Mouse (Mus musculus) liver, embryonic 13.5 days (tissue): ENCODE measurements around the gene Polrmt. TPM values are rescaled to one million over a fixed set of nuclear protein-coding genes. Genes with fewer than 3 reads are reported as not detected.

ENCODE experiments used
- ATAC-seq: fragments of 200-750 bp; cut with Nextera tagmentation; 2 replicates; pipeline ENCODE4 v1.8.0; 2017; ENCODE audit warnings: low read depth, mild to moderate bottlenecking, moderate number of reproducible peaks, moderate library complexity
- DNase-seq: peaks from one replicate; pipeline ENCODE4 v3.0.0; 2022
- H3K27ac ChIP-seq: fragments of 300-500 bp; sonication (generic); 2 replicates; pipeline ENCODE4 v1.5.1; 2015; ENCODE audit warnings: moderate library complexity, mild to moderate bottlenecking, inconsistent platforms
- H3K27me3 ChIP-seq: fragments of 300-500 bp; sonication (generic); 2 replicates; pipeline ENCODE4 v1.6.1; 2015; ENCODE audit warnings: mild to moderate bottlenecking, inconsistent platforms
- H3K36me3 ChIP-seq: fragments of 300-500 bp; sonication (generic); 2 replicates; pipeline ENCODE4 v1.6.1; 2015; ENCODE audit warnings: mild to moderate bottlenecking, inconsistent platforms
- H3K4me1 ChIP-seq: fragments of 300-500 bp; sonication (generic); replicated peaks from 2 replicates; pipeline ENCODE4 v1.6.1; 2015; ENCODE audit warnings: inconsistent platforms
- H3K4me2 ChIP-seq: fragments of 300-500 bp; sonication (generic); 2 replicates; pipeline ENCODE4 v1.6.1; 2015; ENCODE audit warnings: inconsistent platforms, mild to moderate bottlenecking, moderate library complexity
- H3K4me3 ChIP-seq: fragments of 300-500 bp; sonication (generic); replicated peaks from 2 replicates; pipeline ENCODE4 v1.5.1; 2015; ENCODE audit warnings: mild to moderate bottlenecking, inconsistent platforms
- H3K9ac ChIP-seq: fragments of 300-500 bp; sonication (generic); 2 replicates; pipeline ENCODE4 v1.6.1; 2015; ENCODE audit warnings: mild to moderate bottlenecking, inconsistent platforms
- H3K9me3 ChIP-seq: fragments of 300-500 bp; sonication (generic); replicated peaks from 2 replicates; pipeline ENCODE4 v1.6.1; 2016; ENCODE audit warnings: inconsistent platforms
- WGBS: fragments of 180-500 bp; shearing (Covaris S2); methylation state at CpG from one replicate; pipeline ENCODE4 v1.1.7; 2015; ENCODE audit not compliant: insufficient replicate concordance; 5-methylcytosine and 5-hydroxymethylcytosine counted together
- polyA plus RNA-seq: library from polyadenylated mRNA; unstranded; fragments of >200 nt; fragmentation: Nextera tagmentation; extraction: Ambion mirVana; gene quantifications from 2 replicates; pipeline ENCODE4 v1.2.1, GENCODE M21; 2015

The Polrmt gene
- polyA plus RNA-seq, 1 experiment from 2014 or later = 20.8 TPM

GRCm38 (mm10) chr10:79721089-79721488, 25.3 kb downstream of the Polrmt start:
- Histone ChIP-seq H3K36me3 (no peaks in the 10 kb centered on the region), H3K4me1 (peaks cover 18% of the 10 kb centered on the region), H3K4me3 (no peak overlapping the region), H3K27me3 (peaks cover 78% of the 10 kb centered on the region), H3K27ac (no peak overlapping the region), H3K4me2 (no peak overlapping the region), H3K9me3 (no peaks in the 10 kb centered on the region), H3K9ac (no peak overlapping the region)
- ATAC-seq (no peak), DNase-seq (no peak)
- 44% methylated on average over 5 of the region's 5 CpGs for WGBS

- Histone ChIP-seq H3K4me1 (peaks cover 30% of the 10 kb centered on the region), H3K9ac (no peak overlapping the region), H3K4me3 (peak overlapping the region; percentile 65; the same call in 1 of the 2 replicates), H3K27ac (no peak overlapping the region), H3K36me3 (no peaks in the 10 kb centered on the region), H3K4me2 (peak overlapping the region; percentile 85), H3K9me3 (no peaks in the 10 kb centered on the region), H3K27me3 (peaks cover 90% of the 10 kb centered on the region)
- DNase-seq = peak; percentile 61
- ATAC-seq = no peak
- WGBS = 5% methylated on average over 43 of the region's 43 CpGs
Measured at GRCm38 (mm10) chr10:79717640-79718357, 28.6 kb downstream of the Polrmt start.

DNA sequence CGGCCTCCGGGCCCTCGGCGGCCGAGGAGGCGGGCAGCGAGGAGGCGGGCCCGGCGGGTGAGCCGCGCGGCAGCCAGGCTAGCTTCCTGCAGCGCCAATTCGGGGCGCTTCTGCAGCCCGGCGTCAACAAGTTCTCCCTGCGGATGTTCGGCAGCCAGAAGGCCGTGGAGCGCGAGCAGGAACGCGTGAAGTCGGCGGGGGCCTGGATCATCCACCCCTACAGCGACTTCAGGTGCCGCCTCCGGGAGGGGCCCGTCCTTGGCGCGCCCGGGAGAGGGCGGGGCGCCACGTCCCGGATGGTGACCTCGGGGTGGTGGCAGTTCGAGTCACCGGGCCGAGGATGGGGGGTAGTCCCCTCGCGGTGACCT, 29.4 kb downstream of the Polrmt start:
- peaks cover 81% of the 10 kb centered on the region for H3K27me3 ChIP-seq
- H3K4me3 ChIP-seq = peak overlapping the region; percentile 65
- DNase-seq (no peak), ATAC-seq (no peak)
- H3K9ac ChIP-seq = peak overlapping the region; percentile 52
- no peak overlapping the region for H3K27ac ChIP-seq
- peaks cover 38% of the 10 kb centered on the region for H3K4me1 ChIP-seq
- peak overlapping the region; percentile 85 for H3K4me2 ChIP-seq
- WGBS = 1% methylated on average over 43 of the region's 44 CpGs
- peaks cover 3% of the 10 kb centered on the region for H3K36me3 ChIP-seq
- no peaks in the 10 kb centered on the region for H3K9me3 ChIP-seq

- WGBS = 2% methylated on average over 68 of the region's 91 CpGs
- H3K4me2 ChIP-seq = peak within 1 kb of the TSS; percentile 85
- H3K4me1 ChIP-seq = peaks cover 44% of the 10 kb centered on the region
- H3K9me3 ChIP-seq = no peaks in the 10 kb centered on the region
- DNase-seq = no peak
- H3K4me3 ChIP-seq = peak within 1 kb of the TSS; percentile 65
- H3K27me3 ChIP-seq = peaks cover 78% of the 10 kb centered on the region
- peak within 1 kb of the TSS; percentile 52 for H3K9ac ChIP-seq
- H3K36me3 ChIP-seq = peaks cover 9% of the 10 kb centered on the region
- no peak for ATAC-seq
- H3K27ac ChIP-seq = no peak within 1 kb of the TSS
Measured at GRCm38 (mm10) chr10:79716254-79716987, 30.0 kb downstream of the Polrmt start, which contains the start of gene Hcn2. Gene Hcn2 (plus strand): TSS chr10:79716634.

DNA sequence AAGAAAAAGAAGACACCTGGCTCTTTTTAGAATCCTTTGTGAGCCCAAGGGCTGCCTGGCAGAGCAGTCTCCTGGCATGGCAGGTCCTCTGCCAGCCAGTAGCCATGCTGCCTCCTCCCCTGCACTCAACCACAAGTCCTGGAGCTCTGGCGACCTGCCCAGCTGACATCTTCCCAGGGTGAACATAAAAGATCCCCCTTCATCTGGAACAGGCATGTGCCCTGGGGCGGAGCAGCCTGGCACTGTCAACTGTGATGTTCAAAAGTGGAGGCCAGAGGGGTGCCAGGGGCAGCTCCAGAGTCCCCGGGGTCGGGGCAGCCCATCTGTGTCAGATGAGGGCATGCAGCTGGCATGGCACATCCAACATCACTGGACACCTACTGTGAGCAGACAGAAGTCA, 31.4 kb downstream of the Polrmt start:
- Histone ChIP-seq H3K27ac (no peak overlapping the region), H3K9me3 (no peaks in the 10 kb centered on the region), H3K27me3 (peaks cover 64% of the 10 kb centered on the region), H3K9ac (no peak overlapping the region), H3K36me3 (peaks cover 23% of the 10 kb centered on the region), H3K4me2 (no peak overlapping the region), H3K4me3 (no peak overlapping the region), H3K4me1 (peaks cover 58% of the 10 kb centered on the region)
- DNase-seq (no peak), ATAC-seq (no peak)
- WGBS = 40% methylated on average over 4 of the region's 4 CpGs

DNA sequence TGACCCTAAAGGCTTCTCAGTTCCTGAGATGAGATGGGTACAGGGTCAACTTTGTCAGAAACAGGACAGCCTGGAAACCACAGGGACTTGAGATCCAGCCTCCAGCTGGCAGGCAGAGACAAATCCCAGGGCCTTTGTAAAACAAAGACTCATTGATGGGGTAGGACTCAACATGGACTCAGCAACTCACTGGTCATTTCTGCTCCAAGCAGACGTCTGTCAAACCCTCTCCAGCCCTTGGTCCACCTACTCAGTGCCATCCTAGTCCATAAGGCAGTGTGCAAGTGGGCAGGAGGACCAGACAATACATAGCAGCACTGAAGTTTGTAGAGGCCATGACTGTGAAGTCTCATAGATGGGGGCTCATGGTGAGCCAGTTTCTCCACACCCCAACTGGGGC, 33.2 kb downstream of the Polrmt start:
- peak overlapping the region; percentile 62 for H3K9ac ChIP-seq
- ATAC-seq = no peak

GRCm38 (mm10) chr10:79712499-79713126, 33.8 kb downstream of the Polrmt start:
- H3K4me3 ChIP-seq = 0 out of 2 replicates have a peak overlapping the region, but pooled peaks have one; percentile 4
- peaks cover 40% of the 10 kb centered on the region for H3K27me3 ChIP-seq
- peaks cover 79% of the 10 kb centered on the region for H3K4me1 ChIP-seq
- H3K36me3 ChIP-seq = peaks cover 47% of the 10 kb centered on the region
- H3K9me3 ChIP-seq = no peaks in the 10 kb centered on the region
- ATAC-seq = peak; percentile 93
- DNase-seq = peak; percentile 90
- peak overlapping the region; percentile 62 for H3K9ac ChIP-seq
- WGBS = 15% methylated on average over 4 of the region's 6 CpGs
- peak overlapping the region; percentile 55 for H3K4me2 ChIP-seq
- peak overlapping the region; percentile 93 for H3K27ac ChIP-seq

More for the DNA sequence above, 33.2 kb downstream of the Polrmt start:
- H3K4me2 ChIP-seq = peak overlapping the region; percentile 55
- 43% methylated on average over 1 of the region's 1 CpGs for WGBS
- H3K27ac ChIP-seq = peak overlapping the region; percentile 93
- 0 out of 2 replicates have a peak overlapping the region, but pooled peaks have one; percentile 4 for H3K4me3 ChIP-seq
- no peaks in the 10 kb centered on the region for H3K9me3 ChIP-seq
- peaks cover 46% of the 10 kb centered on the region for H3K27me3 ChIP-seq
- no peak for DNase-seq
- H3K36me3 ChIP-seq = peaks cover 41% of the 10 kb centered on the region
- H3K4me1 ChIP-seq = peaks cover 76% of the 10 kb centered on the region

DNA sequence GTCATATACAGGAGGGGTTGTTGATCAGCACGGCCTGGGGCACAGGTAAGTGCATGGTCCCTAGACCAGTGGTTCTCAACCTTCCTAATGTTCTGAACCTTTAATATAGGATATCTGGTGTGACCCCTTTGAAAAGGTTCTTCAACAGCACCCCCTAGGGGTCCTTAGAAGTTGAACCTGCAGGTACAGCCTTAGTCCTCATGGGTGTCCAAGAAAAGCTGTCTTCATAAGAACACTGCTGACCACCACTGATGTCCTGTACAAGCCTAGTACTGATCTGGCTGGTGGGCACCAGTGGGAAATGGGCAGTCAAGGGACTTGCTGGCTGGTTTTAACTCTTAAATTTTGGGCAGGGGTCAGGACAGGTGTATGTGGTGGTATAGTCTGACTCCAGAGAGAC, 34.4 kb downstream of the Polrmt start:
- no peaks in the 10 kb centered on the region for H3K9me3 ChIP-seq
- peaks cover 53% of the 10 kb centered on the region for H3K36me3 ChIP-seq
- peak overlapping the region; percentile 55; the same call in 1 of the 2 replicates for H3K4me2 ChIP-seq
- H3K4me3 ChIP-seq = no peak overlapping the region
- WGBS = 74% methylated on average over 1 of the region's 1 CpGs
- peak; percentile 54 for DNase-seq
- peaks cover 34% of the 10 kb centered on the region for H3K27me3 ChIP-seq
- ATAC-seq = peak; percentile 21
- H3K27ac ChIP-seq = peak overlapping the region; percentile 93
- H3K4me1 ChIP-seq = peaks cover 79% of the 10 kb centered on the region
- no peak overlapping the region; the same call in 1 of the 2 replicates for H3K9ac ChIP-seq

- H3K4me3 ChIP-seq = peak overlapping the region; percentile 78
- peak overlapping the region; percentile 98; the same call in 1 of the 2 replicates for H3K27ac ChIP-seq
- peak overlapping the region; percentile 99 for H3K4me2 ChIP-seq
- peaks cover 89% of the 10 kb centered on the region for H3K4me1 ChIP-seq
- peaks cover 7% of the 10 kb centered on the region for H3K27me3 ChIP-seq
- 0 out of 2 replicates have a peak overlapping the region, but pooled peaks have one; percentile 98 for H3K9ac ChIP-seq
- ATAC-seq (no peak), DNase-seq (peak; percentile 40)
- WGBS = 39% methylated on average over 7 of the region's 7 CpGs
- peaks cover 63% of the 10 kb centered on the region for H3K36me3 ChIP-seq
- no peaks in the 10 kb centered on the region for H3K9me3 ChIP-seq
Measured at GRCm38 (mm10) chr10:79709307-79709706, 37.1 kb downstream of the Polrmt start.

DNA sequence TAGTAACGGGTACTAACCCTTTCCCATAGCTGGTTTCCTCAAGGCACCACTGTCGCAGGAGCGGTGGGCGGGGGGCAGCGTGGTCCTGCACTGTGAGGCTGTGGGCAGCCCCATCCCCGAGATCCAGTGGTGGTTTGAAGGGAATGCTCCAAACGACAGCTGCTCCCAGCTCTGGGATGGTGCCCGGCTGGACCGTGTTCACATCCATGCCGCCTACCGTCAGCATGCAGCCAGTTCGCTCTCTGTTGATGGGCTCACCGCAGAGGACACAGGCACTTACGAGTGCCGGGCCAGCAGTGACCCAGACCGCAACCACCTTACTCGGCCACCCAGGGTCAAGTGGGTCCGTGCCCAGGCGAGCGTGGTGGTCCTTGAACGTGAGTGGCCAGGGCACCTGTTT, 37.7 kb downstream of the Polrmt start:
- Histone ChIP-seq H3K4me1 (peaks cover 91% of the 10 kb centered on the region), H3K36me3 (peaks cover 63% of the 10 kb centered on the region), H3K9ac (peak overlapping the region; percentile 98; the same call in 1 of the 2 replicates), H3K4me3 (peak overlapping the region; percentile 78), H3K4me2 (peak overlapping the region; percentile 99), H3K27me3 (peaks cover under 1% of the 10 kb centered on the region; the same call in 1 of the 2 replicates), H3K9me3 (no peaks in the 10 kb centered on the region), H3K27ac (peak overlapping the region; percentile 98)
- WGBS = 89% methylated on average over 21 of the region's 21 CpGs
- ATAC-seq = no peak
- no peak for DNase-seq

- no peak for ATAC-seq
- peak overlapping the region; percentile 99 for H3K4me2 ChIP-seq
Measured at GRCm38 (mm10) chr10:79707759-79708158, 38.6 kb downstream of the Polrmt start.

More at GRCm38 (mm10) chr10:79707759-79708158, 38.6 kb downstream of the Polrmt start:
- no peaks in the 10 kb centered on the region for H3K27me3 ChIP-seq
- peak overlapping the region; percentile 98 for H3K27ac ChIP-seq
- no peak for DNase-seq
- peaks cover 63% of the 10 kb centered on the region for H3K36me3 ChIP-seq
- H3K9ac ChIP-seq = peak overlapping the region; percentile 98
- H3K4me1 ChIP-seq = peaks cover 84% of the 10 kb centered on the region
- H3K9me3 ChIP-seq = no peaks in the 10 kb centered on the region
- WGBS = 61% methylated on average over 4 of the region's 4 CpGs
- H3K4me3 ChIP-seq = peak overlapping the region; percentile 78
